Mouse (Mus musculus): ENCODE measurements at regions not wholly inside any gene's neighbourhood (a gene's known extent, or its start where the extent isn't known, plus 50 kb on each side); places are given as distances from the start of the nearest gene placed in this dataset.
A peak's percentile ranks its signal among the peaks of the same experiment; 100 is the strongest.
"Not testable (repeated sequence)": the region's sequence is repeated elsewhere in the genome, so short reads cannot be mapped to it uniquely, and the experiment has no call there.

DNA sequence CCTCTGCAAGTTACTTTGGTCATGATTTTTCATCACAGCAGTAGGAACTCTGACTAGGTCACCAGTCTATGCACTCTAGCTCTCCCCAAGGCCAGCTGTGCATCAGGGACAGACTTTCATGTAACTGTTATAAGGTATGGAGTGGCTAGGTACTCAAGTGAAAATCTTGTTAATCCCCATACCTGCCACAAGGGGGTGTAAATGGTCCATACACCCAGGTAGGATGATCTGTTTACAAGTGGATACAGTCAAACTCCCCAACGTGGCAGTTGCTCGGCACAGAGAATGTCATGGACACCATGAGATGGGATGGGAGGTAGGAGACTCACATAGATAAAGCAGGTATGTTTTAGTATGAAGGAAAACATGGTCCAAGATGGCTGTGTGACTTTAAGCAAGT is 187.2 kb upstream of the 5730507C01Rik start:
- not testable (repeated sequence) for DNase-seq (ENCODE audit: low spot score); H3K4me1 ChIP-seq; H3K27ac ChIP-seq (replicated peaks); H3K4me3 ChIP-seq; H3K27me3 ChIP-seq (replicated peaks; ENCODE audit: low read depth, poor library complexity, severe bottlenecking); H3K36me3 ChIP-seq (replicated peaks)
- WGBS: 84% methylated on average over 2 of the region's 2 CpGs
- peaks cover 76% of the 10 kb centered on the region for H3K9me3 ChIP-seq

DNA sequence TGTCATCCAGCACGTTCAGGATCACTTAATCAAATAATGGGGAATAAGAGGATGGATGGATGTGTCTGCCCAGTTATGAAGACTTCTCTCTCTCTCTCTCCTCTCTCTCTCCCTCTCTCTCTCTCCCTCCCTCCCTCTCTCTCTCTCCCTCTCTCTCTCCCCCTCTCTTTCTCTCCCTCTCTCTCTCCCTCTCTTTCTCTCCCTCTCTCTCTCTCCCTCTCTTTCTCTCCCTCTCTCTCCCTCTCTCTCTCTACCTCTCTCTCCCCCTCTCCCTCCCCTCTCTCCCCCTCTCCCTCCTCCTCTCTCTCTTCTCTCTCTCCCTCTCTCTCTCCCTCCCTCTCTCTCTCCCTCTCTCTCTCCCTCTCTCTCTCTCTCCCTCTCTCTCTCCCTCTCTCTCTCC is 167.6 kb upstream of the 5730507C01Rik start:
- 58% methylated on average over 1 of the region's 1 CpGs for whole genome bisulfite sequencing
- not testable (repeated sequence) for H3K4me1 ChIP-seq; H3K27me3 ChIP-seq (replicated peaks; ENCODE audit: low read depth, poor library complexity, severe bottlenecking); H3K4me3 ChIP-seq; H3K27ac ChIP-seq (replicated peaks); DNase-seq (ENCODE audit: low spot score); H3K36me3 ChIP-seq (replicated peaks)
- peaks cover 40% of the 10 kb centered on the region for H3K9me3 ChIP-seq

DNA sequence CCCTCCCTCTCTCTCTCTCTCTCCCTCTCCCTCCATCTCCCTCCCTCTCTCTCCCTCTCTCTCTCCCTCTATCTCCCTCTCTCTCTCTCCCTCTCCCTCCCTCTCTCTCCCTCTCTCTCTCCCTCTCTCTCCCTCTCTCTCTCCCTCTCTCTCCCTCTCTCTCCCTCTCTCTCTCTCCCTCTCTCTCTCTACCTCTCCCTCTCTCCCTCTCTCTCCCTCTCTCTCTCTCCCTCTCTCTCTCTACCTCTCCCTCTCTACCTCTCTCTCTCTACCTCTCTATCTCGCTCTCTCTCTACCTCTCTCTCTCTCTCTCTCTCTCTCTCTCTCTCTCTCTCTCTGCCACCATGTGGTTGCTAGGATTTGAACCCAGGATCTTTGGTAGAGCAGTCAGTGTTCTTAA is 167.2 kb upstream of the 5730507C01Rik start:
- WGBS: 50% methylated on average over 1 of the region's 1 CpGs
- H3K4me3 ChIP-seq; H3K27ac ChIP-seq (replicated peaks); DNase-seq (ENCODE audit: low spot score); H3K4me1 ChIP-seq; H3K27me3 ChIP-seq (replicated peaks; ENCODE audit: low read depth, poor library complexity, severe bottlenecking); H3K36me3 ChIP-seq (replicated peaks): not testable (repeated sequence)
- H3K9me3 ChIP-seq: peaks cover 40% of the 10 kb centered on the region

DNA sequence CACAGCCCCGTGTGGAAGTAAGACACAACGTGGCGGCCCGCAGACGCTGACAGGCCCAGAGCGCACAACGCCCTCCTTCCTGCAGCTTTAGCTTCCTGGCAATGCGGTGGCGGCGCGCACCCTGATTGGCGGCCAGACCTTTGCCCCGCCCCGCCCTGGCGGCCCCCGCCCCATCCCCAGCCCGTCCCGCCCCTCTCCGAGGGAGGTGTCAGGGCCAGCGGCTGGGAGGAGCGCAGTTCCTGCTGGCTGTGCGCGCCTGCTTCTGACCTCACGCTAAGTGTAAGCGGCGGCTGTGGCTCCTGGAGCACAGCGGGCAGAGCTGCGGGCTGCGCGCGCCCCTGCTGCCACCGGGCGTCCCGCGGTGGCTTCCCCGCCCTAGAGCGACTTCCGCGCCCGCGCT is 127.1 kb upstream of the 5730507C01Rik start:
- no peak overlapping the region for H3K4me3 ChIP-seq
- H3K27ac ChIP-seq (replicated peaks): no peak overlapping the region
- peak; percentile 8 for DNase-seq (ENCODE audit: low spot score)
- H3K36me3 ChIP-seq (replicated peaks): no peaks in the 10 kb centered on the region
- H3K9me3 ChIP-seq: peaks cover 68% of the 10 kb centered on the region
- 19% methylated on average over 41 of the region's 41 CpGs for WGBS
- 0 out of 2 replicates have a peak, but pooled peaks cover 3% of the 10 kb centered on the region for H3K27me3 ChIP-seq (replicated peaks; ENCODE audit: low read depth, poor library complexity, severe bottlenecking)
- H3K4me1 ChIP-seq: no peaks in the 10 kb centered on the region

DNA sequence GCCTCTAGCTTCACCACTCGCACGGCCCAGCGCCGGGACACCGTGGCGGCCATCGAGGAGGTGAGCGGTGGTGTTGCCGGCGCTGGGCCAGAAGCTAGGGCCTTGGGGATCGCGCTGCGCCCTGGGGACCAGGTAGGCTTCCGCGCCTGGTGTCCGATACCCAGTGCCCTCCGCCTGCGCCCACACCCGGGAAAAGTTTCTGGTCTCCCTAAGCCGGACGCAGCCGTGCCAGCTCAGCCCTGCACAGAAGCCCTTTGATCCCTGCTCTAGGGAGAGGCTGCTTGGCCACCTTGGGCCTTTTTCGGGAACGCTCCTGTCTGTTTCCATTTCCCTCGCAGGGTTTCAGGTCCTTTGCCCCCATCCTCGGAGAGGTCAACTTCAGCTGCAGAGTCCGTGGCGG is 126.5 kb upstream of the 5730507C01Rik start:
- Histone ChIP-seq H3K27ac (replicated peaks) (no peak overlapping the region), H3K36me3 (replicated peaks) (no peaks in the 10 kb centered on the region), H3K4me1 (no peaks in the 10 kb centered on the region), H3K27me3 (replicated peaks; ENCODE audit: low read depth, poor library complexity, severe bottlenecking) (0 out of 2 replicates have a peak, but pooled peaks cover 3% of the 10 kb centered on the region), H3K4me3 (no peak overlapping the region), H3K9me3 (peaks cover 68% of the 10 kb centered on the region)
- DNase-seq (ENCODE audit: low spot score): no peak
- 30% methylated on average over 28 of the region's 28 CpGs for WGBS

Data from embryonic facial prominence, embryonic 10.5 days (tissue).